ENCODE assay signal across 14 mouse cellular contexts in the genomic region with DNA sequence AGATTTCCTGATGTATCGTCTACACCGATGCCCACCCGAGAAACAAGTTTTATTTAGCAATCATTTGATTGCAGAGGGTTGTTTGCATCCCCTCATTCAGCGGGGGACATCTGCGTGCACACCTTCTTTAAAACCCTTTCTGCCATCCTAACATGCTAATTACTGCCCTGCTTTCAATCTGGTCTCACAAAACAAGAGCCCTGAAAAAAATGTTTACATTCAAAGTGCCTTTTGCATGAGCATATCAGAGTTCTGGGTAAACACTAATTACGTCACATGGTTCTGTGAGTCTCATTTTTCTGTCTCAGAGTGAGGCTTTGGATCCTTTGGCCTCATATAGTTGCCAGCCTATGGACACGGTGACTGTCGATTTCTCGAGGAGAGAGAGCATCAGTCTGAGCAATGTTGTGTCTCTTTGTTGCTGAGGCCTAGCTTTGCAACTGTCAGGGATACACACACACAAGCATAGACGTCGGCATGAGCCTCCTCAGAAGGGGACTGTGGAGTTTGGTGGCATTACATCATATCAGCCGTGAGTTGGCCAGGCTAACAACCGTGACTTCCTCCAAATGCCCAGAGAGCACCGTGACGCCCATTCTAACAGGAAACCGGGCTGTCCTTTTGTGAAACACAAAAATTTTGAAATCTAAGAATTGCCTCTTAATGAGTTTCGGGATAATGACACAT.
DNase-seq lines count a peak whose midpoint lies in the region; ATAC-seq lines count a peak whose summit lies in the region.
"Had no signal": no experiment of that assay in that cellular context is flagged by ENCODE, and none has a peak within 500 bp of the region (broad histone marks: within the 10 kb centered on the region; RNA-seq: fewer than 3 reads in every experiment).

No protein-coding gene starts in this region.

- H3K4me2 ChIP-seq in forebrain, embryonic 14.5 days (ENCODE audit: low read length) = 0 out of 2 replicates have a peak overlapping the region, but pooled peaks have one; percentile 12
- H3K4me2 ChIP-seq: hindbrain, embryonic 15.5 days had no signal

- ATAC-seq in forebrain, embryonic 14.5 days = peak; percentile 63
- peak; percentile 95 for ATAC-seq in megakaryocyte, adult 5-6 weeks (ENCODE audit: poor library complexity, severe bottlenecking)

- no peaks in the 10 kb centered on the region for H3K36me3 ChIP-seq in forebrain, embryonic 14.5 days (ENCODE audit: control insufficient read depth, insufficient read depth, low read length)
- H3K36me3 ChIP-seq: hindbrain, embryonic 15.5 days had no signal

- H3K9me3 ChIP-seq in forebrain, embryonic 14.5 days (replicated peaks; ENCODE audit: control insufficient read depth, low read length) = no peaks in the 10 kb centered on the region
- H3K9me3 ChIP-seq: hindbrain, embryonic 15.5 days had no signal

- 22% methylated on average over 17 of the region's 17 CpGs for WGBS in forebrain, embryonic 14.5 days

- H3K4me3 ChIP-seq in forebrain, embryonic 14.5 days (ENCODE audit: low read depth, low read length) = no peak overlapping the region
- H3K4me3 ChIP-seq: erythroblast, embryonic 14.5 days; hindbrain, embryonic 15.5 days had no signal

- peak; percentile 47 for DNase-seq in retina, postnatal 1 day
- DNase-seq in retina, embryonic 14.5 days (ENCODE audit: low spot score) = no peak
- peak; percentile 60 for DNase-seq in forebrain, embryonic 14.5 days (ENCODE audit: low spot score)
- no peak for DNase-seq in frontal cortex, postnatal 25 days (ENCODE audit: low spot score in 2 of 2)
- DNase-seq in testis, postnatal 14 days (ENCODE audit: low spot score) = no peak
- no peak for DNase-seq in gastrocnemius, postnatal 10 days
- DNase-seq: cerebellum, adult 9-11 months; heart, adult 18-20 months; kidney, postnatal 4 days; lung, postnatal 14 days; right cerebral cortex, postnatal 14 days had no signal

- H3K27ac ChIP-seq in forebrain, embryonic 14.5 days (ENCODE audit: low read depth, low read length) = peak overlapping the region; percentile 22; the same call in 1 of the 2 replicates
- H3K27ac ChIP-seq: hindbrain, embryonic 15.5 days had no signal

- H3K27me3 ChIP-seq in forebrain, embryonic 14.5 days (replicated peaks; ENCODE audit: control insufficient read depth, insufficient read depth, low read length) = no peaks in the 10 kb centered on the region
- H3K27me3 ChIP-seq: hindbrain, embryonic 15.5 days had no signal

- 0 out of 2 replicates have a peak overlapping the region, but pooled peaks have one; percentile 17 for H3K9ac ChIP-seq in forebrain, embryonic 14.5 days (ENCODE audit: low read length)
- H3K9ac ChIP-seq: hindbrain, embryonic 15.5 days had no signal

- peaks cover 8% of the 10 kb centered on the region for H3K4me1 ChIP-seq in forebrain, embryonic 14.5 days (ENCODE audit: control insufficient read depth, insufficient read depth, low read length)

Comparison
In these comparisons a context has a peak if more than half of its experiments do, and no peak if none do; other contexts are left out.
1. DNase-seq: peak in retina, postnatal 1 day (single experiment) and forebrain, embryonic 14.5 days (single experiment); none in retina, embryonic 14.5 days (single experiment), frontal cortex, postnatal 25 days (0 of 2), testis, postnatal 14 days (single experiment) and gastrocnemius, postnatal 10 days (single experiment).